Mouse (Mus musculus): ENCODE data around the gene Pi4kb.
"Not testable (repeated sequence)": the region's sequence is repeated elsewhere in the genome, so short reads cannot be mapped to it uniquely, and the experiment has no call there.

The Pi4kb gene

GRCm38 (mm10) chr3:95016532-95017056 lies 42.1 kb downstream of the Pi4kb start:
- DNase-seq: no peak

GRCm38 (mm10) chr3:95018741-95019140 lies 44.2 kb downstream of the Pi4kb start:
- no peak for DNase-seq

- DNase-seq: not testable (repeated sequence)
Measured at GRCm38 (mm10) chr3:95020956-95021355, 46.4 kb downstream of the Pi4kb start.

GRCm38 (mm10) chr3:95024551-95024950 lies 50.0 kb downstream of the Pi4kb start:
- DNase-seq: peak; percentile 73

- DNase-seq: no peak
Measured at GRCm38 (mm10) chr3:95025202-95025601, 50.7 kb downstream of the Pi4kb start.

- no peak for DNase-seq
Measured at GRCm38 (mm10) chr3:95027057-95027645, 52.6 kb downstream of the Pi4kb start.

GRCm38 (mm10) chr3:95027701-95028100 lies 53.2 kb downstream of the Pi4kb start:
- DNase-seq: no peak

GRCm38 (mm10) chr3:95028603-95029002 lies 54.1 kb downstream of the Pi4kb start:
- no peak for DNase-seq

- DNase-seq: not testable (repeated sequence)
Measured at GRCm38 (mm10) chr3:95029291-95029827, 54.8 kb downstream of the Pi4kb start.

GRCm38 (mm10) chr3:95029953-95030352 lies 55.4 kb downstream of the Pi4kb start:
- no peak for DNase-seq

GRCm38 (mm10) chr3:95041625-95042024 lies 67.1 kb downstream of the Pi4kb start:
- no peak for DNase-seq

GRCm38 (mm10) chr3:95042166-95042837 lies 67.8 kb downstream of the Pi4kb start, which contains the start of gene Psmd4:
Gene Psmd4, minus strand, starts transcription at chr3:95042614.
- DNase-seq: peak; percentile 97

GRCm38 (mm10) chr3:95042838-95043229 lies 68.3 kb downstream of the Pi4kb start:
- no peak for DNase-seq

- DNase-seq: no peak
Measured at GRCm38 (mm10) chr3:95043251-95043650, 68.7 kb downstream of the Pi4kb start.

- no peak for DNase-seq
Measured at GRCm38 (mm10) chr3:95046462-95047057, 72.0 kb downstream of the Pi4kb start.

- no peak for DNase-seq
Measured at GRCm38 (mm10) chr3:95047914-95048313, 73.4 kb downstream of the Pi4kb start.

GRCm38 (mm10) chr3:95052959-95053358 lies 78.4 kb downstream of the Pi4kb start:
- peak; percentile 62 for DNase-seq

- DNase-seq: peak; percentile 33
Measured at GRCm38 (mm10) chr3:95053701-95054100, 79.2 kb downstream of the Pi4kb start.

GRCm38 (mm10) chr3:95054481-95055260 lies 80.1 kb downstream of the Pi4kb start:
- DNase-seq: peak; percentile 10

GRCm38 (mm10) chr3:95056275-95056674 lies 81.7 kb downstream of the Pi4kb start:
- DNase-seq: no peak

Data from lung, postnatal 14 days (tissue).